Mouse (Mus musculus): Measurements from ENCODE around the gene Arrdc5.

DNA sequence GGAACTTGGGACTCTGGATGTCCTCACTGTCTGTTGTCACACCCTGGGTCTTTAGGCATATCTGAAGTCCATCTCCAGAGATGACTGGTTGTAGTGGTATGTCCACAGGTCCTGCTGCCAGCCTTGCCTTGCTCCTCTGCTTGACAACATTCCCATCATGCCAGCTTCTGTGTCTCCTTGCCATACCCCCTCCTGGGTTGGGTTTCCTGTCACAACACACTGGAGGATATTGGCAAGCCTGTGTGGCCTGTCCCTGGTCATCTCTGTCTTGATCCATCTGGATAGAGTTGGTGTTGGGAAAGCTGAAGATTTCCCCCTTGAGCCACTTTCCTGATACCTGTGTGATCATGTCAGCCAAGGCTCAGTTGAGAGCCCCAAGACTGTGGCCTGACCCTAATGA lies 40.6 kb upstream of the Arrdc5 start:
- TF ChIP-seq CTCF (conservative IDR thresholded peaks at IDR 0.05; ENCODE audit: insufficient read depth, insufficient read length, low read depth, low read length) (no peak), POLR2A (IDR thresholded peaks at IDR 0.05; ENCODE audit: low read depth, low read length) (no peak)
